Mouse (Mus musculus) embryonic facial prominence, embryonic 14.5 days (tissue): ENCODE measurements around the gene Gm49661. TPM values are rescaled to one million over a fixed set of nuclear protein-coding genes. Genes with fewer than 3 reads are reported as not detected.

Source experiments
- ATAC-seq: fragments of 200-750 bp; cut with Nextera tagmentation; 2 replicates; pipeline ENCODE4 v1.8.0; 2017; ENCODE audit warnings: low read depth, moderate number of reproducible peaks, moderate TSS enrichment
- DNase-seq: peaks from one replicate; pipeline ENCODE4 v3.0.0-alpha.2; 2015; ENCODE audit warnings: low spot score
- H3K27ac ChIP-seq: fragments of 300-500 bp; sonication (generic); replicated peaks from 2 replicates; pipeline ENCODE4 v1.5.1; 2014; ENCODE audit warnings: low read depth, mild to moderate bottlenecking, low read length, moderate library complexity
- H3K27me3 ChIP-seq: fragments of 300-500 bp; sonication (generic); replicated peaks from 2 replicates; pipeline ENCODE4 v1.6.1; 2014; ENCODE audit warnings: low read length; ENCODE audit not compliant: control insufficient read depth, insufficient read depth
- H3K36me3 ChIP-seq: fragments of 300-500 bp; sonication (generic); 2 replicates; pipeline ENCODE4 v1.6.1; 2014; ENCODE audit warnings: low read length, mixed read lengths; ENCODE audit not compliant: control insufficient read depth, insufficient read depth
- H3K4me1 ChIP-seq: fragments of 300-500 bp; sonication (generic); 2 replicates; pipeline ENCODE4 v1.6.1; 2014; ENCODE audit warnings: antibody characterized with exemption, low read length; ENCODE audit not compliant: control insufficient read depth, insufficient read depth
- H3K4me2 ChIP-seq: fragments of 300-500 bp; sonication (generic); 2 replicates; pipeline ENCODE4 v1.6.1; 2014; ENCODE audit warnings: low read depth, mild to moderate bottlenecking, low read length, moderate library complexity, mixed read lengths
- H3K4me3 ChIP-seq: fragments of 300-500 bp; sonication (generic); 2 replicates; pipeline ENCODE4 v1.5.1; 2014; ENCODE audit warnings: low read depth, mild to moderate bottlenecking, low read length
- H3K9ac ChIP-seq: fragments of 300-500 bp; sonication (generic); 2 replicates; pipeline ENCODE4 v1.6.1; 2014; ENCODE audit warnings: low read depth, mild to moderate bottlenecking, low read length, moderate library complexity, mixed read lengths
- H3K9me3 ChIP-seq: fragments of 300-500 bp; sonication (generic); 2 replicates; pipeline ENCODE4 v1.6.1; 2016; ENCODE audit warnings: low read length; ENCODE audit not compliant: control insufficient read depth
- WGBS: fragments of 180-500 bp; shearing (Covaris S2); extraction: QIAGEN DNeasy Blood & Tissue Kit; methylation state at CpG from one replicate; pipeline ENCODE4 v1.1.7; 2014; 5-methylcytosine and 5-hydroxymethylcytosine counted together
- polyA plus RNA-seq: library from polyadenylated mRNA; unstranded; fragments of >200 nt; fragmentation: Nextera tagmentation; extraction: Ambion mirVana; gene quantifications from 2 replicates; pipeline ENCODE4 v1.2.1, GENCODE M21; 2014

Gene Gm49661
- polyA plus RNA-seq, 1 experiment from 2014 or later = not detected

DNA sequence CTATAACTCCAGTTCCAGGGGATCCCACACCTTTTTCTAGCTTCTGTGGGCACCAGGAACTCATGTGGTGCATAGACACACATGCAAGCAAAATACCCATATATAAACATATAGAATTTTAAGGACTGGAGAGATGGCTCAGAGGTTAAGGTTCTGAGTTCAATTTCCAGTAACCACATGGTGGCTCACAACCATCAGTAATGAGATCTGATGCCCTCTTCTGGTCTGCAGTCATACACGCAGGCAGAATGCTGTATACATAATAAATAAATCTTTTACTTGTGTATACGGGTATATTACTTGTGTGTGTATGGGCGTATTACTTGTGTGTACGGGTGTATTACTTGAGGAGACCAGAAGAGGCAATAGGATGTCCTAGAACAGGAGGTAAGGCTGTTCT, 5.3 kb downstream of the Gm49661 start:
- DNase-seq (no peak), ATAC-seq (no peak)
- WGBS = 86% methylated on average over 4 of the region's 4 CpGs
- Histone ChIP-seq H3K4me1 (peaks cover 15% of the 10 kb centered on the region; the same call in 1 of the 2 replicates), H3K9me3 (no peaks in the 10 kb centered on the region), H3K36me3 (peaks cover 14% of the 10 kb centered on the region; the same call in 1 of the 2 replicates), H3K4me3 (no peak overlapping the region), H3K9ac (no peak overlapping the region), H3K27me3 (no peaks in the 10 kb centered on the region), H3K27ac (no peak overlapping the region), H3K4me2 (no peak overlapping the region)

DNA sequence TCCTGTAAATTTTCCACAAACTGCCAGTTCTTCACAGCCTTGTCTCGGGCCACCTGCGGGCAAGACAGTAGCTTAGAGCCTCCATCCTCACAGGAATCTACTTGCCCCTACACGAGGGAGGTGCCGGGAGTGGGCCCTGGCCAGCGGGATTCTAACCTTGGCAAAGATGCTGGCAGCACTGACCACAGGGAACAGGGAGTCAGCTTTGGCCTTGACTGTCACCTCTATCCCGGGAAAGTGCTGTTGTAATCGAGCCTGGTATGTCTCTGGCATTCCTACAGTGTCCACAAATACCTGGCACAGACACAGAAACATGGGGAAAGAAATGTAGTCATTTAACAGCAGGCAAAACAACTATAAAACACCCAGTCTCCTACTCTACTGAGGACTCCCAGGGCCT, 9.4 kb downstream of the Gm49661 start:
- Histone ChIP-seq H3K36me3 (peaks cover 30% of the 10 kb centered on the region), H3K27ac (no peak overlapping the region), H3K9me3 (no peaks in the 10 kb centered on the region), H3K4me2 (no peak overlapping the region), H3K4me3 (no peak overlapping the region), H3K4me1 (0 out of 2 replicates have a peak, but pooled peaks cover 1% of the 10 kb centered on the region), H3K9ac (no peak overlapping the region), H3K27me3 (no peaks in the 10 kb centered on the region)
- DNase-seq (no peak), ATAC-seq (no peak)
- 85% methylated on average over 7 of the region's 7 CpGs for WGBS

DNA sequence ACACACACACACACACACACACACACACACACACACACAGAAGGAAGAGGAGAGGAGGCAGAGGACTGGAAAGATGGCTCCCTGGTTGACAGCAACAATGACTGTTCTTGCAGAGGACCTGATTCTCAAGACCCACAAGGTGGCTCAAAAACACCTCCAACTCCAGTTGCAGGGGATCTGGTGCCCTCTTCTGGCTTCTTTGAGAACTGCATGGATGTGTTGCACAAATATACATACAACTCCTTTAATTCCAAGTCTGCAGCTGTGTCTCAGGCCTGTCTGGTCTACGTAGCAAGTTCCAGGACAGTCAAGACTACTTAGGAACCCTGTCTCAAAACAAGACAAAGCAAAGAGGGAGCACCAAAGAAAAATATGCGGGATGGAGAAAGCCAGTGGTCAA, 12.5 kb downstream of the Gm49661 start:
- Histone ChIP-seq H3K4me1 (0 out of 2 replicates have a peak, but pooled peaks cover 3% of the 10 kb centered on the region), H3K4me3 (no peak overlapping the region), H3K27me3 (0 out of 2 replicates have a peak, but pooled peaks cover 8% of the 10 kb centered on the region), H3K27ac (no peak overlapping the region), H3K9ac (no peak overlapping the region), H3K9me3 (no peaks in the 10 kb centered on the region), H3K36me3 (peaks cover 23% of the 10 kb centered on the region), H3K4me2 (no peak overlapping the region)
- no peak for ATAC-seq
- DNase-seq = peak; percentile 70
- 45% methylated on average over 2 of the region's 2 CpGs for WGBS

DNA sequence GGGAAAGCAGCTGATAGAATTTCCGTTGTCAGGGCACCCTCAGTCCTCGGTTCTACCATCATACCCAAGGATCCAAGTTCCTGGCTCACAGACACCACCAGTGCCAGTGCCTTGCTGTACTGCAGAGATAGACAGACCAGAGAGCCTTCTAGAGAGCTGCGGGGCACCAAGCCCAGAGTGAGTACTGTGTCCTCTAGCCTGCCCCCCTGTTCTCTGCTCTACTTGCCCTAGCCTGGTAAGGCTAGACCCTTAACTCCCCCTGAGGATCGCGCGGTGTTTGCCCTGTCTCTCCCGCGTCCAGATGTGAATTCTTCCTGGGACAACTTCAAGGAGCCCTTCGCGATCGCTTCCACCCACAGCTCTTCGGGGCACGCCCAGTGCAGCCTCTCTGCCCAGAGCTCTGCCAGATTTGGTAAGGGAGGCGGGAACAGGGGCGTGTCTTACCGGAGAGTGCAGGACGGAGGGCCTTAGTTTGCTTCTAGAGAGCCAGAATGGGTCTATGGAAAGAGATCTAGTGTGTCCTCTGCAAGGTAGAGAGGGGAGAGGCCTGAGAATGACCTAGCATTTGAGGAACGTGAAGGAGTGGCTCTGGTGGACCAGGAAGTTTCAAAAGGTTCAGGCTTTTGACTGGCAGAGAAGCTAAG, 16.5 kb downstream of the Gm49661 start:
- H3K27ac ChIP-seq = no peak overlapping the region
- ATAC-seq = peak; percentile 42; the same call in 1 of the 2 replicates
- WGBS = 8% methylated on average over 18 of the region's 18 CpGs
- H3K9me3 ChIP-seq = no peaks in the 10 kb centered on the region
- 0 out of 2 replicates have a peak, but pooled peaks cover 3% of the 10 kb centered on the region for H3K4me1 ChIP-seq
- H3K27me3 ChIP-seq = peaks cover 24% of the 10 kb centered on the region
- no peak for DNase-seq
- peaks cover 14% of the 10 kb centered on the region; the same call in 1 of the 2 replicates for H3K36me3 ChIP-seq
- no peak overlapping the region for H3K9ac ChIP-seq
- H3K4me3 ChIP-seq = no peak overlapping the region
- no peak overlapping the region for H3K4me2 ChIP-seq

DNA sequence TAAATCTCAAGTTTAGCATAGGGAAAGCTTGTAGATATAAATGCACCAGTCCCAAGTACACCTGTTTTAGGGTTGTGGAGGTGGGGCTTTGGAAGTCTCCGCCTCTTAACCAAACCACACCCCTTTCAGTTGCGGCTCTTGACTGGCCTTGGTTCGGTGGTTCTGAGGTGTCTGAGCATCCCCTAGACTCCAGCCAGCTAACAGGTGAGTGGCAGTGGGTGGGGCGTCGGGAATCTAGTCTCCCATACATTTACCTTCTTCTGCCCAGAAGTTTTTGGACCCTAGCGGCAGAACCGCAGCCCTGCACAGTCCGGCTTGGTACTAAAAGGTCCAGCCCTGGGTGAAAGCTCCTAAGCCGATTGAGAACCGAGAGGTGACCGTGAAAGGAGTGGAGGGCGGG, 19.5 kb downstream of the Gm49661 start:
- WGBS = 22% methylated on average over 12 of the region's 12 CpGs
- DNase-seq (no peak), ATAC-seq (no peak)
- H3K4me2 ChIP-seq = no peak overlapping the region
- H3K36me3 ChIP-seq = no peaks in the 10 kb centered on the region
- no peak overlapping the region for H3K4me3 ChIP-seq
- H3K9ac ChIP-seq = no peak overlapping the region
- H3K27me3 ChIP-seq = peaks cover 52% of the 10 kb centered on the region
- H3K27ac ChIP-seq = no peak overlapping the region
- H3K4me1 ChIP-seq = peaks cover 8% of the 10 kb centered on the region; the same call in 1 of the 2 replicates
- no peaks in the 10 kb centered on the region for H3K9me3 ChIP-seq

DNA sequence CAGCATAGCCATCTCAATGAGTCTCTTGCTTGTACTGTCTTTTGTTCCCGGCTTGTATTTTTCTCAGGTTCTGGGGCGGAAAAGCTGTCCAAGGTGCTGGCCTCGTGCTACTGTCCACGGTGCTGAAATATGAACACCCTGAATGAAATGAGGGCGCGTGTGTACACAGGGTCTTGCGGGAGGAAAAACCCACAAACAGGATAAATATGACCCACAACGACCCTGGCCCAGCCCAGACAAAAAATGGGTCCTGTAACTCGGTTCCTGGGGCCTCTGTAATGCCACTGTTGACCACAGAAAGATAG, 22.0 kb downstream of the Gm49661 start:
- WGBS = 16% methylated on average over 9 of the region's 9 CpGs
- H3K27me3 ChIP-seq = peaks cover 65% of the 10 kb centered on the region
- no peaks in the 10 kb centered on the region for H3K9me3 ChIP-seq
- no peak for ATAC-seq
- no peaks in the 10 kb centered on the region for H3K36me3 ChIP-seq
- H3K4me1 ChIP-seq = peaks cover 5% of the 10 kb centered on the region; the same call in 1 of the 2 replicates
- DNase-seq = peak; percentile 68
- H3K4me2 ChIP-seq = no peak overlapping the region
- no peak overlapping the region for H3K4me3 ChIP-seq
- no peak overlapping the region for H3K27ac ChIP-seq
- H3K9ac ChIP-seq = no peak overlapping the region

DNA sequence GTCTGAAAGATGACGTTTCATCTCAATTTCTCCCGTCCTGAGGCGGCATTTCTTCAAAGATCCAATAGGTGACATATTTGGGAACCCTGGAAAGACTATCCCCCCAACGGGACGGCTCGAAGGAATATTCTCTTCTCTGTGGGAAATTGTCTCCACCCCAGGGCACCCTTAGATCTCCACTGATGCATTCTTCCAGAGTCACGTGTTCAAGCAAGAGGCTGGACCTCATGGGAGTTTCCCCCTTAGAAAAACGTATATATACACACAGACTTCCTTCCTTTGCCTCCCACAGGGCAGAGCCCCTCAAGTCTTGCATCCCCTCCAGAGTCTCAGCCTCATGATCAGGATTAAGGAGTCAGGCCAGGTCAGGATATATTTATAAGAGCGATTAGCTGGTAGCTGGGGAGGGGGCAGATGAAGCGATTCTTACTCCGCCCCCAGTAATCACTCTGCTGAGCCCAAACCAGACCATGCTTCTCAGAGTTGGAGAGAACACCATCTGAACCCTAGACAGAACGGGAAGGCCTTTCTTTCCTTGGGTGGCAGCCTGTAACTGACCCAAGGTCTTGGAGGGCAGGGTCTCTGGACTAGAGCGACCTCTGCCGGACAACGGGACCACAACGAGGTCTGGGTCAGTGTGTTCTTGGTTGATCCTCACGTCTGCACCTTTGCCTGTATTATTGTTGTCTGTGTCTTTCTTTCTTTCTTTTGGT, 22.5 kb downstream of the Gm49661 start, which contains the start of gene Rtbdn:
Rtbdn (plus strand) TSS at position 464 of the 713 bp plus-strand sequence.
- Histone ChIP-seq H3K4me1 (peaks cover 5% of the 10 kb centered on the region; the same call in 1 of the 2 replicates), H3K36me3 (no peaks in the 10 kb centered on the region), H3K4me2 (peak within 1 kb of the TSS; percentile 72), H3K4me3 (peak within 1 kb of the TSS; percentile 44), H3K9ac (peak within 1 kb of the TSS; percentile 46; the same call in 1 of the 2 replicates), H3K27me3 (peaks cover 61% of the 10 kb centered on the region), H3K9me3 (no peaks in the 10 kb centered on the region), H3K27ac (no peak within 1 kb of the TSS)
- WGBS = 10% methylated on average over 17 of the region's 17 CpGs
- ATAC-seq (peak; percentile 7; the same call in 1 of the 2 replicates), DNase-seq (no peak)

DNA sequence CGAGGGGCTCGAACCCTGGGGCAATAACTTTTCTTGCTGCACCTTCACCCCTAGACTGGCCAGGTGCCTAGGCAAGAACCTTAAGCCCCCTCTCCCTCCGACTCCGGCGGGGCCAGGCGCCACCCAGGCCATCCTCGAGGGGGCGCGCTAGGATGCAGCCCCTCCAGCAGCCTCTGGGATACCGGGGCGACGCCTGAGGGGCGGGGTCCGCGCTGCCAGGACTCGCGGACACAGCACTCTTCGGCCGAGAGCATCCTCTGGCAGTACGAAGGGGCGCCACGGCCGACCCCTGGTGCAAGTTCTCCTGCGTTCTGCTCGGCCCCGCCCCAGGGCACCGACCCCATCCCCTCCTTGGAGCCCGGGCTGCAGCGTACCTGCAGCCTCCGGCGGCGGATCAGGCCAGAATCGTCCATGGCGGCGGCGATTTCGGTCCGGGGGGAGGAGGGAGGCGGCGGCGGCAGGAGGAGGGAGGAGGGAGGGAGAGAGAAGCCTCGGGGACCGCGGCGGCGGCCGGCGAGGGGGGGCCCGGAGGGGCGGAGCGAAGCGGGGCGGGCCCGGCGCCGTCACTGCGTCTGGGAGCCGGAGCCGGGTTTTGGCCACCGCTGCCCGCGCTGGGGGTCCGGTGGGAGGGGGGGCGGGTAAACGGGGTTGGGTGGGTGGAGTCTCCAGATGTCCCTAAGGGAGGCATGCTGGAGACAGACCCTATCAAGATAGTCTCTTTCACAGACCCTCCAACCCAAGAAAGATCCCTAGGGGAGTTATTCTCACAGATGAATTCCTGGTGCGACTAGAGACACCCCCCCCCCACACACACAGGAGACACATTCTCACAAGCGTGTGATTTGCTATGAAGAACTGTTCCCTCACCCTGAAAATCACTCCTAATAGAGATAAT, 23.4 kb downstream of the Gm49661 start:
- DNase-seq (no peak), ATAC-seq (peak; percentile 24)
- H3K4me3 ChIP-seq = peak overlapping the region; percentile 44
- H3K27me3 ChIP-seq = peaks cover 61% of the 10 kb centered on the region
- H3K27ac ChIP-seq = no peak overlapping the region
- no peaks in the 10 kb centered on the region for H3K9me3 ChIP-seq
- WGBS = 1% methylated on average over 26 of the region's 67 CpGs
- H3K4me2 ChIP-seq = peak overlapping the region; percentile 72
- peak overlapping the region; percentile 46; the same call in 1 of the 2 replicates for H3K9ac ChIP-seq
- H3K4me1 ChIP-seq = peaks cover 5% of the 10 kb centered on the region; the same call in 1 of the 2 replicates
- no peaks in the 10 kb centered on the region for H3K36me3 ChIP-seq
